Mouse (Mus musculus) stomach, postnatal 0 days (tissue): Measurements from ENCODE around the gene Hist1h4a.

Experiments used
- CTCF ChIP-seq: IDR thresholded peaks from 2 replicates; pipeline ENCODE4 v1.5.1; 2016; ENCODE audit warnings: antibody characterized with exemption, low read depth, mild to moderate bottlenecking, moderate library complexity
- EP300 ChIP-seq: optimal IDR thresholded peaks from 2 replicates; pipeline ENCODE3; 2016; ENCODE audit warnings: antibody characterized with exemption

DNA sequence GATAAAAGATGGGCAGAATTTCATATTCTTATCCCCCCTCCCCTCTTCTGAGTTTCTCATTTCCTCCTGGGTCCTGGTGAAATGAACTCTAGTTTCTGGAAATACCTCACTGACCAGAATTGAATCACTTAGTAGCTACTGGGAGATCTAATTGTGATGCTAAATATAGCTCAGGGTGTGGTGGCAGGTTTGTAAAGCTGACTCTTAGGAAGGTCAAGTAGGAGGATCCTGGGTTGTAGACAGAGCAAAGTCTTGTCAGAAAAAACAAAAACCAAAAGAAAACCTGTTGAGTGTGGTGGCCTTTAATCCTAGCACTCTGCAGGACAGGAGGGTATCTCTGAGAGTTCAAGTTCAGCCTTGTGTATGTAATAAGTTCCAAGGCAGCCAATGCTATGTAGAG, 19.0 kb downstream of the Hist1h4a start:
- TF ChIP-seq CTCF (no peak), EP300 (no peak)
